Mouse (Mus musculus) forebrain, embryonic 14.5 days (tissue): ENCODE results near the gene Cd300lf. TPM values are rescaled to one million over a fixed set of nuclear protein-coding genes. Genes with fewer than 3 reads are reported as not detected.

ENCODE experiments used
- ATAC-seq: fragments of 200-750 bp; cut with Nextera tagmentation; 2 replicates; pipeline ENCODE4 v1.8.0; 2017; ENCODE audit warnings: mild to moderate bottlenecking, moderate library complexity
- DNase-seq: peaks from one replicate; pipeline ENCODE4 v3.0.0-alpha.2; 2015; ENCODE audit warnings: low spot score
- H3K27ac ChIP-seq: fragments of 300-500 bp; sonication (generic); 2 replicates; pipeline ENCODE4 v1.5.1; 2014; ENCODE audit warnings: low read depth, mild to moderate bottlenecking, control low read depth, low read length, moderate library complexity
- H3K27me3 ChIP-seq: fragments of 300-500 bp; sonication (generic); replicated peaks from 2 replicates; pipeline ENCODE4 v1.6.1; 2014; ENCODE audit warnings: low read length, control low read depth, mixed read lengths; ENCODE audit not compliant: control insufficient read depth, insufficient read depth
- H3K36me3 ChIP-seq: fragments of 300-500 bp; sonication (generic); 2 replicates; pipeline ENCODE4 v1.6.1; 2014; ENCODE audit warnings: low read length, control low read depth; ENCODE audit not compliant: control insufficient read depth, insufficient read depth
- H3K4me1 ChIP-seq: fragments of 300-500 bp; sonication (generic); 2 replicates; pipeline ENCODE4 v1.6.1; 2014; ENCODE audit warnings: antibody characterized with exemption, low read length, control low read depth; ENCODE audit not compliant: control insufficient read depth, insufficient read depth
- H3K4me2 ChIP-seq: fragments of 300-500 bp; sonication (generic); 2 replicates; pipeline ENCODE4 v1.6.1; 2014; ENCODE audit warnings: mild to moderate bottlenecking, control low read depth, low read length
- H3K4me3 ChIP-seq: fragments of 300-500 bp; sonication (generic); 2 replicates; pipeline ENCODE4 v1.5.1; 2014; ENCODE audit warnings: low read depth, low read length, control low read depth
- H3K9ac ChIP-seq: fragments of 300-500 bp; sonication (generic); 2 replicates; pipeline ENCODE4 v1.6.1; 2014; ENCODE audit warnings: mild to moderate bottlenecking, low read length, control low read depth, moderate library complexity
- H3K9me3 ChIP-seq: fragments of 300-500 bp; sonication (generic); replicated peaks from 2 replicates; pipeline ENCODE4 v1.6.1; 2016; ENCODE audit warnings: low read length, control low read depth, mixed read lengths; ENCODE audit not compliant: control insufficient read depth
- WGBS: fragments of 180-500 bp; shearing (Covaris S2); extraction: QIAGEN DNeasy Blood & Tissue Kit; methylation state at CpG from one replicate; pipeline ENCODE4 v1.1.7; 2014; 5-methylcytosine and 5-hydroxymethylcytosine counted together
- polyA plus RNA-seq: library from polyadenylated mRNA; unstranded; fragments of >200 nt; fragmentation: Nextera tagmentation; extraction: Ambion mirVana; gene quantifications from 2 replicates; pipeline ENCODE4 v1.2.1, GENCODE M21; 2014

The Cd300lf gene
- not detected in 2 replicates for polyA plus RNA-seq

- no peak within 1 kb of the TSS for H3K27ac ChIP-seq
- no peaks in the 10 kb centered on the region for H3K4me1 ChIP-seq
- no peaks in the 10 kb centered on the region for H3K27me3 ChIP-seq
- DNase-seq (no peak), ATAC-seq (no peak)
- no peak within 1 kb of the TSS for H3K4me3 ChIP-seq
- no peaks in the 10 kb centered on the region for H3K9me3 ChIP-seq
- no peak within 1 kb of the TSS for H3K9ac ChIP-seq
- 87% methylated on average over 8 of the region's 8 CpGs for WGBS
- H3K4me2 ChIP-seq, result no peak within 1 kb of the TSS
- H3K36me3 ChIP-seq, result no peaks in the 10 kb centered on the region
These were observed at the start of gene Cd300lf for GRCm38 (mm10) chr11:115133800-115134199. Gene Cd300lf, minus strand, starts transcription at chr11:115133992.

GRCm38 (mm10) chr11:115181913-115182638 is 48.3 kb upstream of the Cd300lf start:
- no peak overlapping the region for H3K9ac ChIP-seq
- peaks cover 12% of the 10 kb centered on the region for H3K4me1 ChIP-seq
- DNase-seq (peak; percentile 79), ATAC-seq (no peak)
- H3K27me3 ChIP-seq, result no peaks in the 10 kb centered on the region
- H3K9me3 ChIP-seq, result no peaks in the 10 kb centered on the region
- no peak overlapping the region for H3K4me2 ChIP-seq
- no peak overlapping the region for H3K27ac ChIP-seq
- no peak overlapping the region for H3K4me3 ChIP-seq
- 0 out of 2 replicates have a peak, but pooled peaks cover 9% of the 10 kb centered on the region for H3K36me3 ChIP-seq
- 19% methylated on average over 12 of the region's 12 CpGs for WGBS

DNA sequence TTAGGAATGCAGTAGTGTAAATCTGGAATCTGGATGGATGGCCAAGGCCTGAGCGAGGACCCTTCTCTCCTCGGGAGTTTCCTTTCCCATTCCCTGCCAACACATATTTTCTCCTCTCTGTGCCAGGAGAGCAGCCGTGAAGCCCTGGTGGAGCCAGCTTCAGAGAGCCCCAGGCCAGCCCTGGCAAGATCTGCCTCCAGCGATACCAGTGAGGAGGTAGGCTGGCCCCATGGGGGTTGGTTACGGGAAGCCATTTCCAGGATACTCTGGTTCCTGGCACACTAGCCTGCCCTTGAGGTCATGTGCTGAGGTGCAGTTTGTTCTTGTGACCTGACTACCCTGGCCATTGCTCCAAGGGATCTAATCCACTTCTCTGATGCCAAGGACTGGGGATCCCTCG is 46.1 kb upstream of the Cd300lf start:
- 81% methylated on average over 6 of the region's 6 CpGs for WGBS
- Histone ChIP-seq H3K9me3 (no peaks in the 10 kb centered on the region), H3K9ac (no peak overlapping the region), H3K27me3 (no peaks in the 10 kb centered on the region), H3K4me1 (peaks cover 22% of the 10 kb centered on the region), H3K36me3 (0 out of 2 replicates have a peak, but pooled peaks cover 9% of the 10 kb centered on the region), H3K4me2 (no peak overlapping the region), H3K4me3 (no peak overlapping the region), H3K27ac (peak overlapping the region; percentile 27; the same call in 1 of the 2 replicates)
- DNase-seq (no peak), ATAC-seq (no peak)

DNA sequence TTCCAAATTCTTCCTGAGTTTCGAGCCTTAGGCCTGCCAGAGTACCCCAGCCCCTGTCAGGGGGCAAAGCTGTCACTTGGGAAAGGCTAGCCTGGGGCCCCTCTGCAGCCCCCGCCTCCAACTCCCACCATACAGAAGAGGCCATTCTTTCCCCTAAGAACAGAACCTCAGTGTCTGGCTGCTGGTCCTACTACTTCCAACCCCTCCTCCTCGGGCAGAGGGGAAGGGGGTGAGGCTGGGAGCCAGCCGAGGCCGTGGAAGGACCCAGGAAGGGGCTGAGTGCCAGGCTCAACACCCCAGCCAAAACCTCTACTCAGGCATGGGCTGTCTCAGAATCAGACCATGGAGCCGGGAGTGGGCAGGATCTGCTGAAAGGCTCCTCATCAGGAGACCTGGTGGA is 45.4 kb upstream of the Cd300lf start:
- no peak overlapping the region for H3K9ac ChIP-seq
- H3K4me2 ChIP-seq, result no peak overlapping the region
- H3K4me1 ChIP-seq, result peaks cover 24% of the 10 kb centered on the region
- H3K4me3 ChIP-seq, result no peak overlapping the region
- H3K9me3 ChIP-seq, result no peaks in the 10 kb centered on the region
- H3K27ac ChIP-seq, result peak overlapping the region; percentile 27; the same call in 1 of the 2 replicates
- 49% methylated on average over 6 of the region's 6 CpGs for WGBS
- no peaks in the 10 kb centered on the region for H3K27me3 ChIP-seq
- H3K36me3 ChIP-seq, result 0 out of 2 replicates have a peak, but pooled peaks cover 9% of the 10 kb centered on the region
- 0 out of 2 replicates have a peak, but pooled peaks have one; percentile 18 for ATAC-seq
- peak; percentile 45 for DNase-seq

DNA sequence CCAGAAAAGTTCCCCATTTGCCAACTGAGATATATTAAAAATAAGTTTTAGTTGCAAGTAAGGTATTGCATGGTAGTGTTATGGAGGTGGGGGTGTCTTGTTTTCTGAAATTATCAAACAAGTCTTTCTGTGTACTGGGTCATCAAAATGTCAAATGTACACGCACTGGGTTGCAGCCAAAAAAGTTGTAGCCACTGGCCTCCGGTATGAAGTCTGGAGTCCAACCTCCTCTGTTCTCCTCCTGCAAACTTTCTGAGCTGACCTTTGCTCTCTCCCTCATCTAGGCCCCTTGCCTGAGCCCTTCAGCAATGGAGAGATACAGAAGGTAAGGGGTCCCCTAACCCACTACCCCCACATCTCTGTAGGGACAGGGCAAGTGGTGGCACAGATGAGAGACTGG is 45.0 kb upstream of the Cd300lf start:
- no peak overlapping the region for H3K4me3 ChIP-seq
- H3K9ac ChIP-seq, result no peak overlapping the region
- no peak for ATAC-seq
- H3K27me3 ChIP-seq, result no peaks in the 10 kb centered on the region
- no peak overlapping the region for H3K4me2 ChIP-seq
- WGBS, result 75% methylated on average over 2 of the region's 2 CpGs
- no peak for DNase-seq
- no peaks in the 10 kb centered on the region for H3K9me3 ChIP-seq
- 0 out of 2 replicates have a peak, but pooled peaks cover 9% of the 10 kb centered on the region for H3K36me3 ChIP-seq
- H3K27ac ChIP-seq, result no peak overlapping the region
- peaks cover 27% of the 10 kb centered on the region for H3K4me1 ChIP-seq

DNA sequence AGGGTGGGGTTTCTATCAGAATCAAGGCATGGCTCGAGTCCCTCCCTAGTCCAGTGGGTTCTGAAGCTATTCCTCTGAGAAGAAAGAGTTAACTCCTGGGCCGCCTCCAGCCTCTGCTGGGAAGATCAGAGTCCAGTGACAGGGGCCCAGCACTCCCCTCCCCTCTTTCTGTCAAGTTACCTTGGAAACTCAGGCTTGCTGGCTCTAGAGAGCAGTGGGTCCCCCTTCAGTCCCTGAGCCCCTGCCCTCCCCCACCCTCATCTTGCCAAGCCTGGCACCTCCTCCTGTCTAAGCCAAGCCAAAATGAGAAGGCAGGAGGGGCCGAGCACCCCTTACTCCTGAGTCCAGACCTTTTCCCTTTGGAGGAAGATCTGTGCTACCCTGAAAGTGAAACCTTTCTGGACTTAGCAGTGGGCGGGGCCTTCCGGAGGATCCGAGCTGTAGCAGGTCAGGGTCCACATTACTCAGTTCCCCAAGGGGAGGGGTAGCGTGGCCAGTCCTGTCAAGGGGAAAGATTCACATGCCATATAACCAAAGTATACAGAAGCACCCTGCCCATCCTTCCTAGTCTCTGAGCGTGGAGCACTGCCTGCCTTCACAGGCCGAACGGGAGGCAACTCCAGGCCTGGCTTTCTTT is 43.9 kb upstream of the Cd300lf start:
- peak; percentile 76 for ATAC-seq
- H3K4me2 ChIP-seq, result peak overlapping the region; percentile 12; the same call in 1 of the 2 replicates

DNA sequence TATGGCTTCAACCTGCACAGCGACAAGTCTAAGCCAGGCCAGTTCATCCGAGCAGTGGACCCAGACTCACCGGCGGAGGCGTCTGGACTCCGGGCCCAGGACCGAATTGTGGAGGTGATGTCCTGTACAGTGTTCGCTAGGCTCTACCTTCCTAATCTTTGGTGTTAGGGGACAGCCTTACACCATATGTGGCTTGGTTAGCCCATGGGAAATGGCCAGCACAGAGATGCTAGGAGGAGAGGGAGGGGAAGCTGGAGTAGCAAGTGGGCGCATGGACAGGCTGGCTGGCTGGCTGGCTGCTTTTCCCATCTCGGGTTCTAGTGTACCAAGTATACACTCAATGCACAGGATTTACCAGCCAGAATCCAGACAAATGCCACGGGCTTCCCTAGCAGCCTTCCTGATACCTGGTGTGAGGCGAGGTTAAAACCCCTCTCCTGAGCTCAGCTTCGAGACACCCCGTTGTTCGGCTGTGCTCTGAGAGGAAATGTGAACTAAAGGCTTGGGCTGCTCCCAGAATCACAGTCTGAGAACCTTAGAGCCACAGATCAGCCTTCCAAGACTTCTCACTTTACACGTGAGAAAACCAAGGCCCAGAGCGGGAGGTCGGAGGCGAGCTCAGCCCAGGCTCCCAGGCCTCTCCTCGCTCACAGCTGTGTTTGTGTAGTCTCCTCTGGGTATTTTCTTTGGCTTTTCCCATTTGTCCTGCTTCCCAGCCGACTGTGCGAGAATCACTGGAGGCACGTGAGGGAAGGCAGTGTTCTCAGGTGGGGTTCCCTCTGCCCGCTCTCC is 42.8 kb upstream of the Cd300lf start:
- no peaks in the 10 kb centered on the region for H3K9me3 ChIP-seq
- peaks cover 35% of the 10 kb centered on the region for H3K4me1 ChIP-seq
- no peak overlapping the region for H3K4me2 ChIP-seq
- H3K27ac ChIP-seq, result peak overlapping the region; percentile 27; the same call in 1 of the 2 replicates
- WGBS, result 68% methylated on average over 24 of the region's 24 CpGs
- no peak for ATAC-seq
- H3K9ac ChIP-seq, result no peak overlapping the region; the same call in 1 of the 2 replicates
- DNase-seq, result no peak
- H3K36me3 ChIP-seq, result 0 out of 2 replicates have a peak, but pooled peaks cover 8% of the 10 kb centered on the region
- no peak overlapping the region for H3K4me3 ChIP-seq
- H3K27me3 ChIP-seq, result no peaks in the 10 kb centered on the region

More for the DNA sequence above, 43.9 kb upstream of the Cd300lf start:
- H3K4me3 ChIP-seq, result no peak overlapping the region
- peaks cover 29% of the 10 kb centered on the region for H3K4me1 ChIP-seq
- no peaks in the 10 kb centered on the region for H3K27me3 ChIP-seq
- H3K36me3 ChIP-seq, result 0 out of 2 replicates have a peak, but pooled peaks cover 9% of the 10 kb centered on the region
- 0 out of 2 replicates have a peak overlapping the region, but pooled peaks have one; percentile 23 for H3K27ac ChIP-seq
- peak overlapping the region; percentile 22; the same call in 1 of the 2 replicates for H3K9ac ChIP-seq
- WGBS, result 24% methylated on average over 10 of the region's 10 CpGs
- DNase-seq, result peak; percentile 82
- no peaks in the 10 kb centered on the region for H3K9me3 ChIP-seq

DNA sequence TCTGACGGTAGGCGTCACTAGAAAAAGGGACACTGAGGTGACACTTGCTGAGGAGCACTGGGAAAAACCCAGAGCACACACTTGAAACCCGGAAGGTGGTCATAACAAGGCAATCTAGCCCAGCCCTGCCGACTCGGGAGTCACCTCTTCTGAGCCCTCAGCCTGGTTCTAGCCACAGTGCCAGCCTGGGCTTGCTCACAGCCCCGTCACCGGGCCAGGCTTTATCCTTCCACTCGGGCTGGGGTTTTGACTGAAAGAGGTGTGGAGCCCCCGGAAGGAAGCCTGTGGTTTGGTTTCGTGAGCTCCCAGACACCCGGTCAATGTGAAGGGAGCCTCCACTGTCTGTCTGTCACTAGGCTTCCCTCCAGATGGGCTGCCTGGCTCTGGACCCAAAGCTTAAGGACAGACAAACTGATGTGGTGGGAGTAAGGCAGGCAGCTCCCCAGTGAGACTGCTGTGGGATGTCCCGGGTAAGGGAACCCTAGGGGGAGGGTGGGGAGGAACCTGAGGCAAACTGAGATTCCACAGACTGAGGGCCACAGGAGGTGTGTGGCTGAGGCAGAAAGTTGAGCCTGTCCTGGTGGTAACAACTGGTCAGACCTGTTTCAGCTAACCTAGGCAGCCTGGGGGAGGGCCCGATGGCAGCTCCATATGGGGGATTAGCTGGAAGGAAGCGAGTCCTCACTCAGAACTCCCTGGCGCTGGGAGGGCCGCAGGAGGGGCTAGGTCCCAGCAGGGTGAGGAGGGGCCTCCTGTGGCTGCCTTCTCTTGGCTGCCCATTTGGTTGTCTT is 40.0 kb upstream of the Cd300lf start:
- DNase-seq, result no peak
- no peak overlapping the region for H3K4me2 ChIP-seq
- H3K27ac ChIP-seq, result no peak overlapping the region
- no peak overlapping the region for H3K4me3 ChIP-seq
- no peak overlapping the region for H3K9ac ChIP-seq
- H3K36me3 ChIP-seq, result no peaks in the 10 kb centered on the region
- H3K9me3 ChIP-seq, result no peaks in the 10 kb centered on the region
- ATAC-seq, result no peak
- H3K27me3 ChIP-seq, result no peaks in the 10 kb centered on the region
- 20% methylated on average over 16 of the region's 16 CpGs for WGBS
- peaks cover 35% of the 10 kb centered on the region for H3K4me1 ChIP-seq
